Mouse (Mus musculus): ENCODE data around the gene Tram2. TPM values are rescaled to one million over a fixed set of nuclear protein-coding genes. Genes with fewer than 3 reads are reported as not detected.

Tram2 gene
- polyA plus RNA-seq, 1 experiment from 2014 or later = 4.0 TPM

DNA sequence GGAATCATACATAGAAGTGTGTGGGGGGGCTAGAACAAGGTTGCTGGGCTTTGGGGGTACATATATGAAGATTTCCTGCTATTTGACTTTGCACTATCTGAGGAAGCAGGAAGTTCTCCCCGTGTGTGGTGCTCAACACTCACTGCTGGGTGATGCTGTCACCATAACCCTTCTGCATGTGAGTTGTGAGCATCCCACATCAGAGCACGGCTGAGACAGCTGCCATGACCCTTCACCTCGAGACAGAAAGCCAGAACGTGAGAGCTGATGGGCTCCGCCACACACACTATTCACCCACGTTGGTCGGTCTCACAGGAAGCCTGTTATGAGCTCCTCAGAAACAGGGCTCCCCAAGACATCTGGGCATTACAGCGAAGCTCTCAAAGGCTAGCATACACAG, 74.4 kb downstream of the Tram2 start:
- Histone ChIP-seq H3K9me3 (no peaks in the 10 kb centered on the region), H3K4me3 (no peak overlapping the region), H3K36me3 (peaks cover 20% of the 10 kb centered on the region), H3K9ac (replicated peaks) (no peak overlapping the region), H3K4me1 (no peaks in the 10 kb centered on the region), H3K27ac (replicated peaks) (no peak overlapping the region), H3K4me2 (replicated peaks) (no peak overlapping the region), H3K27me3 (no peaks in the 10 kb centered on the region)
- no peak for ATAC-seq (ENCODE audit: low FRiP score, low read depth)
- 87% methylated on average over 8 of the region's 8 CpGs for WGBS

DNA sequence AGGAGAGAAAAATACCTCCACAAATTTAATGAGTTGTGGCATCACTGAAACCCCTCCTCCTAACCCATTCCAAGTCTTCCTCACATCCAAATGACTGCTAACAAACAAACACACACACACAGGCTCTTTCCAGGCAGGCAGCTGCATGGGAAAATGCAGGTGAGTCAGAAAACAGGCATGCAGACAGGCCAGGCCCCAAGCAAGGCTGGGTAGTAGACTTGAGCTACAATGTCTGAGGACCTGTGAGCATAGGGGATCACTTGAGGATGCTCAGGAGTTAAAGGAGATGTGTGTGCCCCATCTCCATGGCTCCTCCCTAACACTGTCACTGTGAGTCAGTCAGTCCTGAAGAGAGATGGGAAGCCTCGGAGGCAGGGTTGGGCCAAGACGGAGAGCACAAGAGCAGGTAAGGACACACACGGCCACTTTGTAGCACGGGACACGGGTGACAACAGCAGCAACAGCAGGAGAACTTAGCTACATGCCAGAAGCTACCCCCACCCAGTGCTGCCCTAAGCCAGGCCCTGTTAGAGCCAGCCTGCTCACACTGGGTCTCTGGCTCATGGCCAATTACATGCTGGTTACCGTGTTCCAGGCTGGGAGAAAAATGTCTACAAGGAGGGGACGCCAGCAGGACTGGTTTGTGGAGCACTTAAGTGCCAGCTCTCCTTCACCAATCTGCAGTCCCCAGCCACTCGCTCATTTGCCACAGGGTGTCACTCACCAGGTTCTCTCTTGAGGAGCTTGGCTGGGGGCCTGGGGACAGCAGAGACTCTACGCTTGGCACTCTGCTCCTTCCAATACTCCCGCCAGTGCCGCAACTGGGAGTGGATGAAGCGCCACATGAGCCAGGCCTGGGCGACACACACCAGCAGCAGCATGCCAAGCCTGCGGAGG, 76.5 kb downstream of the Tram2 start:
- 0 out of 2 replicates have a peak, but pooled peaks have one; percentile 24 for ATAC-seq (ENCODE audit: low FRiP score, low read depth)
- no peak overlapping the region for H3K27ac ChIP-seq (replicated peaks)
- no peak overlapping the region for H3K9ac ChIP-seq (replicated peaks)
- no peak overlapping the region for H3K4me3 ChIP-seq
- H3K4me2 ChIP-seq (replicated peaks) = no peak overlapping the region
- peaks cover 20% of the 10 kb centered on the region for H3K36me3 ChIP-seq
- no peaks in the 10 kb centered on the region for H3K27me3 ChIP-seq
- WGBS = 94% methylated on average over 14 of the region's 14 CpGs
- H3K4me1 ChIP-seq = no peaks in the 10 kb centered on the region
- H3K9me3 ChIP-seq = no peaks in the 10 kb centered on the region

DNA sequence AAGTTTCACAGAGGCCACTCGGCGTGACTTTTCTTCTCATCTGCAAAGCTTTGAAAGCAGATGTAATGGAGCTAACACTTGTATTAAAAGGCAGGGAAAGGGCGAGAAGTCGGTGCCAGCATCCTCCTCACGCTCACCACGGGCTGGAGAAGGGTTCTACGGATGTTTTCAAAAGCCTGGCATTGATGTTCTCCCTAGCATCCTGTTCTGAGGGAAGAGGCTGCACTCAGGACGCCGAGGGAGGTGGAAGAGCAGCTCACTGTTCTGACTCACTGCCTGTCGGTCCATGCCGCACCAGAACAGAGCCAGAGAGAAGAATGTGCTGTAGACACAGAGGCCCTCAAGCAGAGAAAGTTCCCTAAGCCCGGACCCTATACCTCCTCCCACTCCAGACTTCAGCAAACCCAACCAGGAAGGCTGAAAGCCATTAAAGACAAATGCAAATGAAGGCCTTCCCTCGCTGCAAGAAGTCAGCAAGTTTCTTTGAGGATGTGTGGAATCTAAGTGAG, 81.1 kb downstream of the Tram2 start:
- Histone ChIP-seq H3K27me3 (no peaks in the 10 kb centered on the region), H3K4me3 (no peak overlapping the region), H3K4me2 (replicated peaks) (no peak overlapping the region), H3K36me3 (peaks cover 14% of the 10 kb centered on the region), H3K27ac (replicated peaks) (no peak overlapping the region), H3K9me3 (no peaks in the 10 kb centered on the region), H3K4me1 (peaks cover 5% of the 10 kb centered on the region; the same call in 1 of the 2 replicates), H3K9ac (replicated peaks) (no peak overlapping the region)
- no peak for ATAC-seq (ENCODE audit: low FRiP score, low read depth)
- WGBS = 57% methylated on average over 13 of the region's 13 CpGs

DNA sequence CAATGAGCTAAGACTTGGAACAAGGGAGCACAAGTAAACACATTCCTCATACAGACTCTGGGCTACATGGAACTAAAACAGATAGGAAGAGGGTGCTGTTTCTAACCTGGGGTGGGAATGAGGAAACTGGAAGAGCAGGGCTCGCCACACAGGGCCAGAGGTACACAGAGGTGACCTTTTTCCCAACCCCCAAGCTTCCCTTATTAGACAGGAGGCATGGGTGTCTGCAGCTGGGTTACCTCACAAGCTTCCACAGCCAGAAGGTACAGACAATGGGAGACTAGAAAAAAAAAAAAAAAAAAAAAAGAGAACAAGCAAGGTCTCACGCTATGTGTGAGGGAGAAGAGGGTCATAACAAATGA, 81.7 kb downstream of the Tram2 start:
- no peak for ATAC-seq (ENCODE audit: low FRiP score, low read depth)
- Histone ChIP-seq H3K4me2 (replicated peaks) (no peak overlapping the region), H3K36me3 (peaks cover 9% of the 10 kb centered on the region), H3K4me1 (peaks cover 5% of the 10 kb centered on the region; the same call in 1 of the 2 replicates), H3K9me3 (no peaks in the 10 kb centered on the region), H3K27me3 (no peaks in the 10 kb centered on the region), H3K27ac (replicated peaks) (0 out of 2 replicates have a peak overlapping the region, but pooled peaks have one; percentile 15), H3K9ac (replicated peaks) (no peak overlapping the region), H3K4me3 (no peak overlapping the region)
- 81% methylated on average over 2 of the region's 2 CpGs for whole genome bisulfite sequencing

DNA sequence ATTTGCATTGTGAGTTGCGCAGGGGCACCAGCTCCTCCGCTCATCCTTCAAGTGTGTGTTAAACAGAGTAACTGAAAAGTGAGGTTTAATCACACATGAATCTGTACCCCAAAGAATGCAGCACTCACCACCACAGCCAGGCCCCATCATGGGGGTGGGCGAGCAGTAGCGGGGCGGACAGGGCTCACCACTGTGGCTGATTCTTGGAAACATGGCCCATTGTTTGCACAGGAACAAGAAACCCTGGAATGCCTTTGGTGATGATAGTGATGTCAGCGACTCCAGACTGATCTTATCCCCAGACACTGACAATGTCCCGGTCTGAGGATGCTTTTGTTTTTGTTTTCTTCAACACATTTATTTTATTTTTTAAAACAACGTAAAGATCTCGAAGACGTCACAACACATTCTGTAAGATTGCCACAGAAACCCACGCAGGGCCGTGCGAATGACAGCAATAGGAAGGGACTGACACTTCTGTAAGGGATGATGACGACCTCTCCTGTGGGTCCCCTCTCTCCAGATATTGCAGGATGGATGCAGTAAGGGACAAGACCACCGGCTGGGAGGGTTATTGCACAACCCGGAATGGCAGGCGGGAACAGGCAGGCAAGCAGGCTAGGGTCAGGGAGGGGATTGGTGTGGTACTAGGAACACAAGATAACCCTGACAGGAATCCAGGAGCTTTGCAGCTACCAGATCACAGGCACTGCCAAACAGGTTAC, 82.3 kb downstream of the Tram2 start:
- Histone ChIP-seq H3K9ac (replicated peaks) (no peak overlapping the region), H3K36me3 (peaks cover 9% of the 10 kb centered on the region), H3K27ac (replicated peaks) (0 out of 2 replicates have a peak overlapping the region, but pooled peaks have one; percentile 15), H3K4me3 (no peak overlapping the region), H3K4me1 (peaks cover 5% of the 10 kb centered on the region; the same call in 1 of the 2 replicates), H3K27me3 (no peaks in the 10 kb centered on the region), H3K9me3 (no peaks in the 10 kb centered on the region), H3K4me2 (replicated peaks) (no peak overlapping the region)
- WGBS = 55% methylated on average over 17 of the region's 17 CpGs
- peak; percentile 42; the same call in 1 of the 2 replicates for ATAC-seq (ENCODE audit: low FRiP score, low read depth)

DNA sequence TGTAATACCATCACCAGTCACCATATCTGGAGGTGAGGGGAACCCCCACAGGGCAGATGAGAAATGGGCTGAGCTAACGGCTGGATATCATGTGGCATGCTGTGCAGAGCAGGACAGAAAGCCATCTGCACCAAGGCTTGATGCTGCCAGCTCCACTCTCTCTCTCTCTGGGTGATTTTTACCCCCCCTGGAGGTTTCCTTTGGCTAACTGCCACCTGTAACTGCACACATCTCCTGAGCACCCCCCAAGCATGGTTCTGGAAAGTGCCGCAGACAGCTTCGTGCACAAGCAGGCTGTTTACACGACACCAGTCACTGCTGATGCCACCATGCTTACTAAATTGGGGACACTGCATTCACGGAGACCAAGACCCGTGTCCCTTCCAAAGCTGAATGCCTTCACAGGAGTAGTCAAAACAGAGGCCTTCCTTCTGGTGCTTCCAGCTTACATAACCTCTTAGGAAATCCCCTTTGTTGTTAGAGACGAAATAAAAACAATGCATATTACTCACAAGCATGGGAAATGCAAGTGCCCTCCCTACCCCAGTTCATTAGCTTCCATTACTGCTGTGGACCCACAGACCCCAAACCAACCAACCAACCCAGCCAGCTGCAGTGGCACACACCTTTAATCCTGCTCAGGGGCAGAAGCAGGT, 83.6 kb downstream of the Tram2 start:
- Histone ChIP-seq H3K27me3 (no peaks in the 10 kb centered on the region), H3K9ac (replicated peaks) (no peak overlapping the region), H3K27ac (replicated peaks) (no peak overlapping the region), H3K4me2 (replicated peaks) (no peak overlapping the region), H3K4me1 (peaks cover 5% of the 10 kb centered on the region; the same call in 1 of the 2 replicates), H3K36me3 (peaks cover 4% of the 10 kb centered on the region; the same call in 1 of the 2 replicates), H3K4me3 (no peak overlapping the region), H3K9me3 (no peaks in the 10 kb centered on the region)
- no peak for ATAC-seq (ENCODE audit: low FRiP score, low read depth)
- 66% methylated on average over 7 of the region's 7 CpGs for WGBS

DNA sequence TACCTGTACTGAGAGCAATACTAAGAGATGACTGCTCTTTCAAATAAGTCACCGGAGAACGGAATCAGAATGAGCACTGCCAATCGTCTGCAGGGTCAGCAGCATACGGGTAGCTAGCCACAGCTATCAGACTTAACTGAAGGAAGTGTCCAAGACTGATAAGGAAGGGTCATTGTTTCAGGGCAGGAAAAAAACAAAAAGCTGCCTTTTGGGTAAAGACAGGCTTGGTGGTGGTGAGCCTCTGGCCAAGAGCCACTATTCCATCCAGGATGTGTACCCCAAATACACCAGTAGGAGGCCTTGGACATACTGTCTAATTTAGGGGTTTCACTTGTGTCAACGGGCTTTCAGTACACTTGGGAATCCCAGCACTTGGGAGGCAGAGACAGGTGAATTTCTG, 84.7 kb downstream of the Tram2 start:
- H3K27ac ChIP-seq (replicated peaks) = no peak overlapping the region
- no peak for ATAC-seq (ENCODE audit: low FRiP score, low read depth)
- H3K4me1 ChIP-seq = peaks cover 5% of the 10 kb centered on the region; the same call in 1 of the 2 replicates
- H3K9me3 ChIP-seq = no peaks in the 10 kb centered on the region
- no peak overlapping the region for H3K9ac ChIP-seq (replicated peaks)
- no peak overlapping the region for H3K4me2 ChIP-seq (replicated peaks)
- H3K36me3 ChIP-seq = no peaks in the 10 kb centered on the region
- H3K4me3 ChIP-seq = no peak overlapping the region
- WGBS = 91% methylated on average over 5 of the region's 5 CpGs
- no peaks in the 10 kb centered on the region for H3K27me3 ChIP-seq

DNA sequence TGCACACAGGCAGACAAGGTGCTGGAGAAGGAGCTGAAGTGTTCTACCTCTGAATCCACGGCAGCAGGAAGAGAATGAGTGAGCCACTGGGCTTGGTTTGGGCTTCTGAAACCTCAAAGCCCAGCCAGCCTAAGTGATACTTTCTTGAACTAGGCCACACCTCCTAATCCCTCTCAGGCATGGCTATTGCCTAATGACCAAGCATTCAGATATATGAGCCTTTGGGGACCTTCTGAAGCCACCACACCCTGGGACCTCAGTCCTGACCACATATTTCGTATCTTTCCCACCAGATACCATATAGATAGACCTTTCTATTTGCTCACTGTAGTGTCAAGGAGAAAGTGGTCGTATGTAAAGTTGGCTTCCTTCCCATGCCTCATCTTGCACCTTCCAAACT, 85.3 kb downstream of the Tram2 start:
- Histone ChIP-seq H3K9me3 (no peaks in the 10 kb centered on the region), H3K27ac (replicated peaks) (no peak overlapping the region), H3K36me3 (no peaks in the 10 kb centered on the region), H3K27me3 (no peaks in the 10 kb centered on the region), H3K4me3 (no peak overlapping the region), H3K4me2 (replicated peaks) (no peak overlapping the region), H3K9ac (replicated peaks) (no peak overlapping the region), H3K4me1 (peaks cover 5% of the 10 kb centered on the region; the same call in 1 of the 2 replicates)
- whole genome bisulfite sequencing = 87% methylated on average over 3 of the region's 3 CpGs
- ATAC-seq (ENCODE audit: low FRiP score, low read depth) = no peak

DNA sequence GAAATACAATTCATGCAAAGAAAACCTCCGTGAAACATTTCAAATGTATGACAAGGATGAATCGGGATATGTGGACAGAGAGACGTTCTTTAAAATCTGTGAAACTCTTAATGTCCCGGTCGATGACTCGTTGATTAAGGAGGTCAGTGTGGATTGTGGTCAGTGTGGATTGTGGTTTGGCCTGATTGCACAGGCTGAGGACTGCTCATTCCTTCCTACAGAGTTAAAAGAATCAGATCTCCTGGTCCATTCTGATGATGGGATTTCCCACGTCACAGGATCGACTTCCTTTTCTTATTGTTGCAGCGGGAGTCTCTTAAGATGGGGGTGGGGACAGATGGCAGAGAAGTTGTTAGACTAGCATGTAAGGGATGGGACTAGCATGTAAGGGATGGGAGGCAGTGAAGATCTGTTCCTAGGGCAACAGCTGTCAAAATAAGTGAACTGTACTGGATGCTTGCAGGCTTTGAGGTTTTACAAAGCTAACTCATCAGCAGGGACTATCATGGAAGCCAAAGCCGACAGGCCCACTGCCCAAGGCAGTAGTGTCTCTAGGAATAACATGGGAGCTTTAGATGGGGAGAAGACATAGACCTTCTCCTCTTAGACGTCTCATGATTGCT, 89.5 kb downstream of the Tram2 start:
- no peak overlapping the region for H3K4me3 ChIP-seq
- H3K27me3 ChIP-seq = no peaks in the 10 kb centered on the region
- no peak overlapping the region for H3K27ac ChIP-seq (replicated peaks)
- ATAC-seq (ENCODE audit: low FRiP score, low read depth) = no peak
- 92% methylated on average over 11 of the region's 11 CpGs for WGBS
- H3K9me3 ChIP-seq = no peaks in the 10 kb centered on the region
- no peak overlapping the region for H3K9ac ChIP-seq (replicated peaks)
- H3K4me2 ChIP-seq (replicated peaks) = no peak overlapping the region
- H3K36me3 ChIP-seq = no peaks in the 10 kb centered on the region
- no peaks in the 10 kb centered on the region for H3K4me1 ChIP-seq

DNA sequence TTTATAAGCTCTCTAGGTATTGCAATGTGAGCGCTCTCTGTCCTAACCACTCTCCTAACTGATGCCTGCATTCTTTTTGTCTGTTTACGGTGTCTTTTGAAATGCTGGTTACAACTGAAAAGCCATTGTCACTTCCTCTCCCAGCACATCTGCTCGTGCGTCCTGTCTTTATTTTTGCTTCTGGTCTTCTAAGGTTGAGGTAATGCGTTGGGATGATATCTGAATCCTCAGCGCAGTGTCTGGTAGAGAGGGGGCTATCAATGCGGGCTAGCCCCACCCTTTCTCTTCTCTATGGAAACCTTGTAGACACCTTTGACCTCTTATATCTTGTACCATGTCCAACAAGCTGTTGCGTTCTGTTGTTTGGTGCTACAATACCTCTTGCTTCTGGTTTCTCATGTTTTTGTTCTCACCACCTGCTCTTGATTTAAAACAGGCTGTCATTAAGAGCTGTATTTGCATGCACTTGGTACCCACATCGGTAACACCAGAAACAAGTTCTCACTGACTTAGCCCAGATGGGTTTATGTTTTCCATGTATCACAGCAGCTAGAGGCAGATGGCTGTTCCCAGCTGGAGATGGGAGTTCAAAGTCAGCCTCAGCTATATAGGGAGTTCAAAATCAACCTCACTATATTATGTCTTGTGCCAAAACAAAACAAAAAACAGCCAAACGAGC, 92.5 kb downstream of the Tram2 start:
- Histone ChIP-seq H3K9me3 (no peaks in the 10 kb centered on the region), H3K27me3 (no peaks in the 10 kb centered on the region), H3K36me3 (no peaks in the 10 kb centered on the region), H3K4me1 (no peaks in the 10 kb centered on the region), H3K4me3 (no peak overlapping the region), H3K4me2 (replicated peaks) (no peak overlapping the region), H3K27ac (replicated peaks) (no peak overlapping the region), H3K9ac (replicated peaks) (no peak overlapping the region)
- WGBS = 64% methylated on average over 10 of the region's 10 CpGs
- ATAC-seq (ENCODE audit: low FRiP score, low read depth) = no peak

DNA sequence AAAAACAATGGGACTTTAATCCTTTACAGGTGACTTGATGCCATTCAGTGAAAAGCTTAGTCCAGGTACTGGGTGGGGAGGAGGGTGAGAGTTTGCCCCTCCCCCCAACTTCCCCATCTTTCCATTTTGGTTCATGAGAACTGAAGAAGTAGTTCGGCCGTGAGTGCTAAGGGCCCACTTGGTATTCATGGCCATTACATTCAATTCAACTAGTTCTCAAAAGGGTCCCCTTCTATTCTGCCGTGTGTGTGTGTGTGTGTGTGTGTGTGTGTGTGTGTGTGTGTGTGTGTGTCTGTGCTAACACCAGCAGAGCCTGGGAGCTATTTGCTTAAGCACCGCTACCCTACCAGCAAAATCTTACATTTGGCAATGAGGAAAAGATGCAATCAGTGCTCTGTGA, 94.4 kb downstream of the Tram2 start:
- no peak; the same call in 1 of the 2 replicates for ATAC-seq (ENCODE audit: low FRiP score, low read depth)
- 46% methylated on average over 4 of the region's 4 CpGs for WGBS
- no peak overlapping the region for H3K9ac ChIP-seq (replicated peaks)

More for the DNA sequence above, 94.4 kb downstream of the Tram2 start:
- Histone ChIP-seq H3K9me3 (no peaks in the 10 kb centered on the region), H3K4me3 (no peak overlapping the region), H3K27ac (replicated peaks) (no peak overlapping the region), H3K36me3 (no peaks in the 10 kb centered on the region), H3K4me2 (replicated peaks) (no peak overlapping the region), H3K4me1 (no peaks in the 10 kb centered on the region), H3K27me3 (no peaks in the 10 kb centered on the region)
